Mouse (Mus musculus): ENCODE results near the gene Tssc4. TPM values are rescaled to one million over a fixed set of nuclear protein-coding genes. Genes with fewer than 3 reads are reported as not detected.

Tssc4 gene
- polyA plus RNA-seq (2017; shearing (Covaris generic)), result 10 to 100 TPM; 35.5 to 40.4 (median 37.4) TPM

DNA sequence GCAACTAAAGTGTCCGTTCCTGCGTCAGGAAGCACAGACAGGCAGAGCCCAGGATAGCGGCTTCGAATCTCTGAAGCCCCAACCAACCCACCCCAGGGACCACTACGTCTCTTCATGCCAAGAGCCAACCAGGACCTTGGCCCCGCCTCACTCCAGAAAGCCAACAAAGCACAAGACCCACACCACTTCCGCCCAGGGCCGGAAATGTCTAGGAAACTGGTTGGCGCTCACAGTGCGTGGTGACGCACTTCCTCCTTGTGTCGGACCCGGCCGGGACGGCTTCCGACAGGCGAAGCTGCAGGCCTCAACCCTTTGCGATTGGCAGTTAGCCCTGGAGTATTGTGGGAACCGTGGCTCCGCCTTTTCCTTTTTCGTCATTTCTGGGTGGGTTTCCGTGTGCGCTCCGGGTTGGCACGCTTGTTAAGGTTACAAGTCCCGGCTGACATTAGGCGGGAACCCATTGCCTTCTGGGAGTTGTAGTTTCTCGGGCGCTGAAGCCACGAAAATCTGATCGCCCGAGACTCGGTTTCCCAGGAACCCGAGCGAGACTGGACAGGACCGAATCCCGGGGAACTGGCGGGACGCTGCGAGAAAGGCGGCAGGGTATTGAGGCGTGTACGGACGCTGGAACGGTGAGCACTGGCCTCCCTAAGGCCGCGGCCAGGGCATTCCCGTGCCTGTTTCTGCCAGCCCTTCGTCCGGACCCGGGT lies at the start of gene Tssc4:
TSS of gene Tssc4 (plus strand) at position 368 of the 710 bp plus-strand sequence.
- ATAC-seq, result peak; percentile 96

DNA sequence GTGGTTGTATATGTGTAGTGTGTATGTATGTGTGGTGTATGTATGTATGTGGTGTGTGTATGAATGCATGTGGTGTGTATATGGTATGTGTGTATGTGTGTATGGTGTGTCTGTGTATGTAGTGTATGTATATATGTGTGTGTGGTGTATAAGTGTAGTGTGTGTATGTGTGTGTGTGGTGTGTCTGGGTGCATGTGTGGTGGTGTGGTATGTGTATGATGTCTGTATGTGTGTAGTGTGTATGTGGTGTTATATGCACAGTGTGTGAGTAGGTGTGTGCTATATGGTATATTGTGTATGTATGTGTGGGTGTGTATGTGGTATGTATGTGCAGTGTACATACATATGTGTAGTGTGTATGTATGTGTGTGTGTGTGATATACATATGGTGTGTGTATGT lies 49.0 kb upstream of the Tssc4 start:
- no peak for ATAC-seq

- ATAC-seq, result peak; percentile 26
These were observed 48.3 kb upstream of the Tssc4 start for GRCm38 (mm10) chr7:143020764-143021163.

DNA sequence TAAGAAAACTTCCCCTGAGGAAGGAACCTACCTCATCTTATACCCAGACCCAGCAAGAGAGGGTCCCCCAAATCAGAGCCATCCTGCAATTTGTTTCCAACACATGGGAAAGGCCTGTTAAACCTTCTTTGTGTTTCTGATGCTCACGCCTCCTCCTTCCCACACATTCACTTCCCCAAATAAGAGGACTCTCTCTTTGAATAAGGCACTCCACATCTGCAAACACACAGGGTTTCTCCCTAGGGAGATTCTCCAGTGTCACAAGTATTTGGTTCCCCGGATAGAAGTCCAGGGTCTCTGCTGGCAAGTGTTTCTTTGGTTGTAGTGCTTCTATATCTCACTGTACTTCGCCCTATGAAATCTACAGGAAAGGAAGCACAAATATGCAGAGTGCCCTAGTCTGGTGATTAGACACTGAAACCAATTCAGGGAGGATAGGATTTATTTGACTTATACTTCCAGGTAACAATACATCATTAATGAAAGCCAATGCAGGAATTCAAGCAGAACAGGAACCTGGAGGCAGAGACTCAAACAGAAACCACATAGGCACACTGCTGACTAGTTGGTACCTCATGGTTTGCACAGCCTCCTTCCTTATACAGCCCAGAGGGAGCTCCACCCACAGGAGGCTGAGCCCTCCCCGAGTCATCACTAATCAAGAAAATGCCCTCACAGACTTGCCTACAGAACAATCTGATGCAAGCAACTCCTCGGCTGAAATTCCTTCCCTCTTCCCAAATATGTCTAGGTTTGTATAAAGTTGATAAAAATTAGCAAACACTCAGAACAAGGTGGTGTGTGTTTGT lies 47.5 kb upstream of the Tssc4 start:
- peak; percentile 67 for ATAC-seq

DNA sequence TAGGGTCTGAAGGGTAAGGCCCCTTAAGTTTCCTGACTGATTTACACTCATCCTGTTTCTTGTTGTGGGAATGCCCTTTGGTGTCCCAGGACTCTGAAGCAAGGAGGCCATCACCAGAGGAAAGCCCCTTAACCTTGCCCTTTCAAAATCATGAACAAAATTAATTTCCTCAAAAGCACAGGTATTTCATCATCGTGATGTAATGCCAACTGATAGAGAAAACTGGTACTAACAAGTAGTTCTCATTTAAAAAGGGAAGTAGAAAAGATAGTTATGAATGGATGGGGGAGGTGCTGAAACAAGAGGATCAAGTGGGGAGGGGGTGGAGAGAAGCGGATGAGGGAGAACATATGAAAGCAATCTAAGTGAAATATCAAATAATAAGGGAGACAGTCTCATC lies 45.5 kb upstream of the Tssc4 start:
- no peak for ATAC-seq

DNA sequence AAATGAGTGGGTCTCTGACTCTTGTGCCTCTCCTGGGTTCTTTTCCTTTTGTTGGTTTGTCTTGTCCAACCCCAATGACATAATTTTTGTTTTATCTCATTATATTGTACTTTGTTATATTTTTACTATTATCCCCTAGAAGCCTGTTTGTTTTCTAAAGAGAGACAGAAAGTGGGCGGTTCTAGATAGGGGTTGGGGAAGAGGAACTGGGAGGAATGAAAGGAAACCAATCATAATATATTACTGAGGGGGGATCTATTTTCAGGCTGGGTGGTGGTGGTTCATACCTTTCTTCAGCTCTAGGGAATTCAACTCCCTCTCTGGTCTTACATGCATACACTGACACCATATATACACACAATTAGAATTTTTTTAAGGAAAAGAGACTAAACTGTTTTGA lies 44.8 kb upstream of the Tssc4 start:
- no peak for ATAC-seq

GRCm38 (mm10) chr7:143025496-143025895 lies 43.6 kb upstream of the Tssc4 start:
- no peak for ATAC-seq

- no peak for ATAC-seq
These were observed 41.9 kb upstream of the Tssc4 start for GRCm38 (mm10) chr7:143027196-143027595.

- ATAC-seq, result no peak
These were observed 37.2 kb upstream of the Tssc4 start for GRCm38 (mm10) chr7:143031816-143032215.

DNA sequence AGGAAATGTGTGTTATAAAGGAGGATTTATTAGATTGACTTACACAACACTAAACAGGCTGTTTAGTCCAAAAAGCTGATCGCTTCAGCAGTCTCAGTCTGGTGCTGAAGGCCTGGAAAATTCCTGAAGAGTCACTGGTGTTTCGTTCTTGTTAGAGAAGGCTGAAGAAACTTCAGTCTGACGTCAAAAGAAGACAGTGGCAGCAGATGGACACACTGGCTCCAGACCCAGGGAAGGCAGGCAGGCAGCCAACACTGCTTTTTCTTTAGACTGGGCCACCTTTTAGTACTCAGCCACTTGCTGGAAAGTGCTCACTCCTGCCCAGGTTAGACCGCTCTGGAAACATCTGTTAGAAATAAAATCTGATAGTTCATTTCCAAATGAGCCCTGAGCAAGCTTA lies 35.5 kb upstream of the Tssc4 start:
- no peak for ATAC-seq

DNA sequence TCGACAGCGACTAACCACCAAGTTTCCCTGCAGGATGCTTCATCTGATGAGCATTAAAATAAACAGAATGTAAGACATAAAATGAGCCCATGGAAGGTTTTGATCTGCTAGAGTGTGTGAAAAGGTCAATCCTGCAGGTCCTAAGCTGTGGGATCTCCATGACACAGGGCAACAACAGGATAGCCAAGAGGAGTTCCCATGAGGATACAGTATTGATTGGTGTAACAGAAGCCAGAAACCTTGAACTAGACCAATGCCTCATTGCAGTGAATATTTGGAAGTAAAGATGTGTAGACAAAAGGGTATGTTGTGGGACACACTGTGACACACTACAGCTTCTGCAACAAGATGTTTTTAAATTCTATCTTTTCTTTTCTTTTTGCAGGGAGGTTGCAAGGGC lies 34.9 kb upstream of the Tssc4 start:
- ATAC-seq, result no peak

- ATAC-seq, result no peak
These were observed 34.3 kb upstream of the Tssc4 start for GRCm38 (mm10) chr7:143034519-143035450.

DNA sequence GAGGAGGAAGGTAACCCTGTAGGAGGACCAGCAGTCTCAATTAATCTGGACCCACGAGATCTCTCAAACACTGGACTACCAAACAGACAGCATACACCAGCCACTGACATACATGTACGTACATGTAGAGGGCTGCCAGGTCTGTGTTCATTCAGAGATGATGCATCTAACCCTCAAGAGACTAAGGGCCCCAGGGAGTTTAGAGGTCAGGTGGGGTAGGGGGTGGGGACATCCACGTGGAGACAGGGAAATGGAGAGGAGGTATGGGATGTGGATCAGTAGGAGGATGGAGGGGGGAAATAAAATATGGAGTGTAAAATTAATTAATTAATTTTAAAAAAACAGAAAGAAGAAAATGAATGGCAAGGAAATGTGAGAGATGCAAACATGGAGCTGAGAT lies 32.3 kb upstream of the Tssc4 start:
- no peak for ATAC-seq

GRCm38 (mm10) chr7:143037306-143037705 lies 31.7 kb upstream of the Tssc4 start:
- ATAC-seq, result no peak

DNA sequence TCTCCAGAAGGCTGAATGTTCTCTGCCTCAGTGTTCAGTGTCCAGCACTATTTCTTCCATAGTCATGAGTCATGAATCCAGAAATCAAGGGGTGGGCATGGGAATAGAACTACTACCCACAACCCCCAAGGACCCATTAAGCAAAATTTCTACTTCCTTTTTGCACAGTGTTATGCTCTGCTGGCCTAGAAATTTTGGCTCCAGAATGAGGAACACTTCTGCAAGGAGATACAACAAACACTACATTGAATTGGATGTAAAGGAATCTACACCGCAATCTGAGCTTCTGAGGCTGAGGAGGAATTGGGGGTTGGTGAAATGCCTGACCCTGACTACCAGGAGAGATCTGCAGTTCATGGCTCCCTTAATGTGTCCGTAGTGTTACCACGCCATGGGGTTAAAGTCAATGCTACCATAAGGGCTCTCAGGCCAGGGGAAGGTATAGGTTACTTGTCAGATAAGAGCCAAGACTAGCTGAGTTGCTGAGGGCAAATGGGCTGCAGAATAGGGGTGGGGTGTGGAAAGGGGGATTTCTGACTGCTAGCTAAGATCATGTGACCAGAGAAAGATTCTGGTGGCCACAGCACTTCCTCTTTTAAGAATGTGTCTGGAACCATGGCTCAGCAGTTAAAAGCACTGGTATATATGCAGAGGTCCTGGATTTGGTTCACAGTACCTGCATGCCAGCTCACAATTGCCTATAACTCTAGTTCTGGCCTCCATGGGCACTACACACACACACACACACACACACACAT lies 30.7 kb upstream of the Tssc4 start:
- peak; percentile 43 for ATAC-seq

DNA sequence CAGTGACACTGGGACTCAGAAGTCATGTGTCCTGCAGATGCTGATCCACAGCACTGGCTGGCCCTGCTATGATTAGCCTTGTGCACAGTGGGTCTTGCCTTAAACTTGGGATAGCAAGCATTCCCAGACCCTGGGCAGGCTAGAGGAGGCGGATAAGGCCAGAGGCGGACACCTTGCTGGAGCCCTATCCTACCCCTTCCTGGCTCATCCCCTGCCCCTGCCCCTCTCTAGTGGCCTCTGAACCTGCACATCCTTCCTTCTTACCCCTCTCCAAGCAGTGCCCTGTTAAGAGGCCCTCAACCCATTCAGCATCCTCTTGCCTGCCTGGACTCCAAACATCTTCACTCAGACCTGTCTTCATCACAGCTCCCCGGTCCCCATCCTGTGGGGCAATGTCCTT lies 28.5 kb upstream of the Tssc4 start:
- ATAC-seq, result no peak

GRCm38 (mm10) chr7:143041138-143041822 lies 27.8 kb upstream of the Tssc4 start:
- no peak for ATAC-seq

GRCm38 (mm10) chr7:143042089-143042488 lies 27.0 kb upstream of the Tssc4 start:
- no peak for ATAC-seq

DNA sequence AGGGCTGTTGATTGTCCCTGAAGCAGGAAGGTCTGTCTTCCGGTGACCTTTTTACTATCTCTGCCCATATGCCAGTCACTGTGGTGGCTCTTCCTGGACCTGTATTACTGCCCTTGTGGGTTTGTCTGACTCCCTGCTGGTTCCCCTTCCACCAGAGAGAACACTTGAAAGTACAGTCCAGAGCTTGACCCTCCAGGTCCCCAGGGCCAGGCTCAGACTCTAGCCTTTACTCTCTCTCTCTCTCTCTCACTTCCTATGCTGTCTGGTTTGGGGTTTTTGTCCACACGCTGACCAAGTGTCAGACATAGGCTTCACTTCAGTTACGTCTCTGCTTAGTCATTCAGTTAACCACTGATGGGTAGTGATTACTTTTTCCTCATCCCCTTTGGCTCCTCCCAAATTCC lies 26.1 kb upstream of the Tssc4 start:
- no peak for ATAC-seq

GRCm38 (mm10) chr7:143044049-143044825 lies 24.8 kb upstream of the Tssc4 start:
- ATAC-seq, result no peak

DNA sequence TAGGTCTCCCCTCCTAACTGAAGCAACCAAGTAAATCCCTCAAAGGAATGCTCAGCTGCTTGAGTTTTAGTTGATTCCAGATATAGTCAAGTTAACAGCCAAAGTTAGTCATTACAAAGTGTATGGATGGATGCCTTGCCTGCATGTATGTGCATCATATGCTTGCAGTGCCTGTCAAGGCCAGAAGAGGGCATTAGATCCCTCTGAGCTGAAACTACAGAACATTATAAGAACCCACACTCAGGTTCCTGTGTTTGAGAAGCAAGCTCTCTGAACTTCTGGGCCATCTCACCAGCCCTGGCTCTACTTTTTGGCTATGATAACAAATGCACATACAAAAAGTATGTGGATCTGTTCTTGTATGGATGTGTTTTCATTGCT lies 24.2 kb upstream of the Tssc4 start:
- no peak for ATAC-seq

Measured in inflammation-experienced regulatory T-cells, adult 6 months (primary cell).